Mouse (Mus musculus): ENCODE data around the gene Zbp1. TPM values are rescaled to one million over a fixed set of nuclear protein-coding genes. Genes with fewer than 3 reads are reported as not detected.

Gene Zbp1
- total and polyA plus RNA-seq, 3 experiments, result 0.47 to 1.2 (median 0.91) TPM

DNA sequence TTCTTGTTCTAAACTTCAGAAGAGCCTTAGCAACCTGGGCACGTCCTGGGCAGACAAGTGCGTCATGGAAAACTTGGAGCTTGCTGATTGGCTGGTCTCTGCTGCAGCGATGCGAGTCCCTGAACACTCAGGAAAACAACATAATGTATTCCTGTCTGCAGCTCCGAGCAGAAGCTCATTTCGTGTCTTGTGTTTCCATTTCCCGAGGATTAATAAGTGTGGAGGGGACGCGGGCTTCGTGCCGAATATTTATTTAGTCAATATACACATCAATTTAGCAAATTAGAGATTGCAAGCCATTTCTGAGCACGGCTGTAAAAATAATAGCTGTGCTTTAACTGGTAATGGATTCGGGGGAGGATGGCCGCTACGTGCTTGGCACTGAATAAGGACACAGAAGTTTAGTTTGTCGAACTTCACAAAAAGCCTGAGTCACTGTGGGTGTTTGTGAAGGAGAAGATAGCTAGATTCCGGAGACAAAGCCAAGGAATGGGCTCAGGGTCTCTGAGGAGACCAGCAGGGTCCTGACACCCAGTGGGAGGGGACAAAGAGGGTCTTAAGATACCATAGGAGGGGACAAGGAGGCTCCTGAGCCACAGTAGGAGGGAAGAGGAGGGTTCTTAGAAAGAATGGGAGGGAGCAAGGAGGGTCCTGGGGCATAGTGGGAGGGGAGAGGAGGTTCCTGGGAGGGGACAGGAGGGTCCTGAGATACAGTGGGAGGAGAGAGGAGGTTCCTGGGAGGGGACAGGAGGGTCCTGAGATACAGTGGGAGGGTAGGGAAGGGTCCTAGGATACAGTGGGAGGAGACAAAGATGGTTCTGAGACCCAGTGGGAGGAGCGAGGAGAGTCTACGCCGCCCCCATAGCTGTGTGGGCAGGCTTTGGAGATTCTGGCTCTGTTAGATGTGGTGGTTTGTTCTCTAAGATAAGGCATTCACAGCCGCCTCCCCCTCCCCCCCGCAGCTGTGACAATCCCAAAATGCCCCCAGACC lies 44.9 kb downstream of the Zbp1 start:
- WGBS, result 12% methylated on average over 22 of the region's 22 CpGs
- H3K4me1 ChIP-seq (ENCODE audit: control insufficient read depth, insufficient read depth, low read length), result peaks cover 2% of the 10 kb centered on the region; the same call in 1 of the 2 replicates
- H3K9ac ChIP-seq (ENCODE audit: low read depth, low read length), result no peak overlapping the region
- H3K36me3 ChIP-seq (ENCODE audit: control insufficient read depth, insufficient read depth, low read length), result no peaks in the 10 kb centered on the region
- no peaks in the 10 kb centered on the region for H3K27me3 ChIP-seq (ENCODE audit: control insufficient read depth, insufficient read depth, low read length)
- no peaks in the 10 kb centered on the region for H3K79me2 ChIP-seq (replicated peaks; ENCODE audit: control insufficient read depth, insufficient read depth, low read length)
- peak overlapping the region; percentile 37 for H3K4me3 ChIP-seq
- no peak for TF ChIP-seq POLR2A (IDR thresholded peaks at IDR 0.05; ENCODE audit: insufficient read depth, low read depth, low read length)
- TF ChIP-seq EP300 (IDR thresholded peaks at IDR 0.05; ENCODE audit: insufficient read depth, low read depth, low read length), result no peak
- no peak for TF ChIP-seq CTCF (IDR thresholded peaks at IDR 0.05)
- peak; percentile 53 to 59 for DNase-seq
- peak overlapping the region; percentile 34 for H3K27ac ChIP-seq
- intact Hi-C loops (cut with DNase I), result loop anchor here (10.0 kb wide), 1 partner anchor 159 kb away; no protein-coding TSS in a partner anchor

DNA sequence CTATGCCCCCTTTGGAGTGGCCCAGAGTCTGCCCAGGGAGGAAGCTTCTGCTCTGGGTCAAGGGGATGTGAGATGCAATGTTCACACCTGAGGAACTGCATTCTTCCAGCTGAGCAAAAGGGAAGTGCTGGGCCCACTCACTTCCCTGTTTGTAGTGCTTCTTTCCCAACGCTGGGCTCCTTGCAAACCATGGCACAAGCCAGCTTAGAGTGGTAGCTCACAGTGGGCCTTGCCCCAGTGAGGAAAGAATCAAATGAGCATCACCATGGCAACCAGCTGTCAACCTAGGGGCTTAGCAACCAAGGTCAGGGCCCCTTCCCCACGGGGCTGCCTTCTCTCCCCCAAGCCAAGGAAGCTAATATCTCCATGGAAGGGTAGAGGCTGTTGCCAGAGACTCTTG lies 45.7 kb downstream of the Zbp1 start:
- TF ChIP-seq EP300 (IDR thresholded peaks at IDR 0.05; ENCODE audit: insufficient read depth, low read depth, low read length), result no peak
- TF ChIP-seq CTCF (IDR thresholded peaks at IDR 0.05), result no peak
- TF ChIP-seq POLR2A (IDR thresholded peaks at IDR 0.05; ENCODE audit: insufficient read depth, low read depth, low read length), result no peak
- Histone ChIP-seq H3K27ac (peak overlapping the region; percentile 40), H3K79me2 (replicated peaks; ENCODE audit: control insufficient read depth, insufficient read depth, low read length) (no peaks in the 10 kb centered on the region), H3K36me3 (ENCODE audit: control insufficient read depth, insufficient read depth, low read length) (no peaks in the 10 kb centered on the region), H3K4me3 (no peak overlapping the region), H3K4me1 (ENCODE audit: control insufficient read depth, insufficient read depth, low read length) (peaks cover 2% of the 10 kb centered on the region; the same call in 1 of the 2 replicates), H3K9ac (ENCODE audit: low read depth, low read length) (no peak overlapping the region), H3K27me3 (ENCODE audit: control insufficient read depth, insufficient read depth, low read length) (no peaks in the 10 kb centered on the region)
- intact Hi-C loops (cut with DNase I), result loop anchor here (10.0 kb wide), 1 partner anchor 158 kb away; no protein-coding TSS in a partner anchor
- WGBS, result 35% methylated on average over 2 of the region's 2 CpGs
- peak; percentile 2 to 24 for DNase-seq

DNA sequence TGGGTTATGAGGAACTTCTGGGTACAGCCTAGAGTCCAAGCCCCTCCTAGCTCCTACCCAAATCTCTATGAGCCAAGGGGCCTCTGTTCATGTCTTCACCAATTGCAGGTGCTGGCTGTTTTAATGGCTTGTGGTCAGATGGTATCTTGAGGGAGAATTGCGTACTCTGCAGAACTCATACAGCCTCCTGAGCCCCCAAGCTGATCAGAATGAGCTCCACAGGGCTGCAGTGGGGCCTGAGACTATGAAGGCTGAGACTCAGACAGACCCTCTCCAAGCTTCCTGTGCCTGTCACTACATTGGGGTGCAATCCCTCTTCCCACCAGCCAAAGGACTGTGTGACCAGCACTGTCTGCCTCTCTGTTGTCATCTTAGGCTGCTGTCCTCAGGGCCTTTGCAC lies 46.3 kb downstream of the Zbp1 start:
- Histone ChIP-seq H3K4me3 (no peak overlapping the region), H3K27me3 (ENCODE audit: control insufficient read depth, insufficient read depth, low read length) (no peaks in the 10 kb centered on the region), H3K27ac (no peak overlapping the region), H3K36me3 (ENCODE audit: control insufficient read depth, insufficient read depth, low read length) (no peaks in the 10 kb centered on the region), H3K4me1 (ENCODE audit: control insufficient read depth, insufficient read depth, low read length) (peaks cover 2% of the 10 kb centered on the region; the same call in 1 of the 2 replicates), H3K79me2 (replicated peaks; ENCODE audit: control insufficient read depth, insufficient read depth, low read length) (no peaks in the 10 kb centered on the region), H3K9ac (ENCODE audit: low read depth, low read length) (no peak overlapping the region)
- WGBS, result 90% methylated on average over 1 of the region's 1 CpGs
- TF ChIP-seq CTCF (IDR thresholded peaks at IDR 0.05) (no peak), POLR2A (IDR thresholded peaks at IDR 0.05; ENCODE audit: insufficient read depth, low read depth, low read length) (no peak), EP300 (IDR thresholded peaks at IDR 0.05; ENCODE audit: insufficient read depth, low read depth, low read length) (no peak)
- intact Hi-C loops (cut with DNase I), result loop anchor here (10.0 kb wide), 1 partner anchor 158 kb away; no protein-coding TSS in a partner anchor
- DNase-seq, result peak in 1 of 2 experiments; percentile 10

DNA sequence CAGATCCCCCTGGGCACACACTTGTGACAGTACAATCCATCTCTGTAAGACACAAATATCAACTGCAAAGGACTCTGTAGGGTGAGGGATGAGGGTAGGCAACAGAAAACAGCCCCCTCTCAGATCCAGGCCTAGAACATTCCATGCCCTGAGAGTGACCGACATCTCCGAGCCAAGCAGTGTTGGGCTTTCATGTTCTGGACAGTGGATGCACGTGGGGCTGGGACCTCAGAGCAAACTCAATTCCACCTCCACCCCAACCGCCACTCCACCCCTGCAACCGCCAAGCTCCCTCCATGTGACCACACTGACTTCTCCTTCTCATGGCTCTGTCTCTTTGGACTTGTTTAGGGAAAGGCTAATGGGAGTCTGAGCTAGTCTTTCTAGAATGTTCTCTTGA lies 46.8 kb downstream of the Zbp1 start:
- intact Hi-C loops (cut with DNase I), result loop anchor here (10.0 kb wide), 1 partner anchor 157 kb away; no protein-coding TSS in a partner anchor

DNA sequence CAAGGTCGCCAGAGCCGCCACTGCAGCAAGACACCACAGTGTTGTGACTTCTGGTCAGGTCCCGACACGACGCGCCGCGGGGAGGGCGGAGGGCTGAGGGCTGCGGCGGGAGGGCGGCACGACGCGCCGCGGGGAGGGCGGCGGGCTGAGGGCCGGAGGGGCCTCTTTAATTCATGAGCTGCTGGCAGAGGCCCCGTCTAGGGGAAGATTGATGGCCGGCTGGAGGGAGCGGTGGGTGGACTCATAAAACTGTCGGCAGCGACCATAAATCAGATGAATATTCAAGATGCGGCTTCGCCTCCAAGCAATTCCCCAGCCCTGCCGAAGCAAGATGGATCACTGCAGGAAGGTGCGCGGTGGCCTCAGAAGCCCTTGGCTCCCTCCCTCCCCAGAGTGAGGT lies 47.3 kb downstream of the Zbp1 start:
- H3K27ac ChIP-seq, result no peak overlapping the region
- intact Hi-C loops (cut with DNase I), result loop anchor here (10.0 kb wide), 1 partner anchor 157 kb away; no protein-coding TSS in a partner anchor
- WGBS, result 9% methylated on average over 30 of the region's 30 CpGs
- H3K4me3 ChIP-seq, result no peak overlapping the region
- peaks cover 2% of the 10 kb centered on the region; the same call in 1 of the 2 replicates for H3K4me1 ChIP-seq (ENCODE audit: control insufficient read depth, insufficient read depth, low read length)
- DNase-seq, result peak in 1 of 2 experiments; percentile 28
- H3K9ac ChIP-seq (ENCODE audit: low read depth, low read length), result 0 out of 2 replicates have a peak overlapping the region, but pooled peaks have one; percentile 8
- no peaks in the 10 kb centered on the region for H3K36me3 ChIP-seq (ENCODE audit: control insufficient read depth, insufficient read depth, low read length)
- no peak for TF ChIP-seq EP300 (IDR thresholded peaks at IDR 0.05; ENCODE audit: insufficient read depth, low read depth, low read length)
- TF ChIP-seq CTCF (IDR thresholded peaks at IDR 0.05), result no peak
- no peak for TF ChIP-seq POLR2A (IDR thresholded peaks at IDR 0.05; ENCODE audit: insufficient read depth, low read depth, low read length)
- H3K27me3 ChIP-seq (ENCODE audit: control insufficient read depth, insufficient read depth, low read length), result no peaks in the 10 kb centered on the region
- H3K79me2 ChIP-seq (replicated peaks; ENCODE audit: control insufficient read depth, insufficient read depth, low read length), result no peaks in the 10 kb centered on the region

More for the DNA sequence above, 46.8 kb downstream of the Zbp1 start:
- no peaks in the 10 kb centered on the region for H3K36me3 ChIP-seq (ENCODE audit: control insufficient read depth, insufficient read depth, low read length)
- H3K9ac ChIP-seq (ENCODE audit: low read depth, low read length), result no peak overlapping the region
- H3K4me1 ChIP-seq (ENCODE audit: control insufficient read depth, insufficient read depth, low read length), result peaks cover 2% of the 10 kb centered on the region; the same call in 1 of the 2 replicates
- 87% methylated on average over 5 of the region's 5 CpGs for WGBS
- H3K79me2 ChIP-seq (replicated peaks; ENCODE audit: control insufficient read depth, insufficient read depth, low read length), result no peaks in the 10 kb centered on the region
- DNase-seq, result peak in 1 of 2 experiments; percentile 14
- no peak overlapping the region for H3K27ac ChIP-seq
- H3K4me3 ChIP-seq, result no peak overlapping the region
- TF ChIP-seq CTCF (IDR thresholded peaks at IDR 0.05), result no peak
- no peak for TF ChIP-seq EP300 (IDR thresholded peaks at IDR 0.05; ENCODE audit: insufficient read depth, low read depth, low read length)
- no peak for TF ChIP-seq POLR2A (IDR thresholded peaks at IDR 0.05; ENCODE audit: insufficient read depth, low read depth, low read length)
- no peaks in the 10 kb centered on the region for H3K27me3 ChIP-seq (ENCODE audit: control insufficient read depth, insufficient read depth, low read length)
